Mouse (Mus musculus) bone marrow, adult 2 months (tissue): ENCODE measurements around the gene Srsf6.

Experiments used
- CTCF ChIP-seq: fragments of 200-500 bp; IDR thresholded peaks from 2 replicates; pipeline ENCODE4 v1.5.1; 2011; ENCODE audit warnings: low read length, control low read depth; ENCODE audit not compliant: control insufficient read depth, insufficient read depth
- POLR2A ChIP-seq: fragments of 200-500 bp; IDR thresholded peaks from 2 replicates; pipeline ENCODE4 v1.6.1; 2011; ENCODE audit warnings: low read depth, mild to moderate bottlenecking, control low read depth, low read length, borderline replicate concordance; ENCODE audit not compliant: control insufficient read depth

DNA sequence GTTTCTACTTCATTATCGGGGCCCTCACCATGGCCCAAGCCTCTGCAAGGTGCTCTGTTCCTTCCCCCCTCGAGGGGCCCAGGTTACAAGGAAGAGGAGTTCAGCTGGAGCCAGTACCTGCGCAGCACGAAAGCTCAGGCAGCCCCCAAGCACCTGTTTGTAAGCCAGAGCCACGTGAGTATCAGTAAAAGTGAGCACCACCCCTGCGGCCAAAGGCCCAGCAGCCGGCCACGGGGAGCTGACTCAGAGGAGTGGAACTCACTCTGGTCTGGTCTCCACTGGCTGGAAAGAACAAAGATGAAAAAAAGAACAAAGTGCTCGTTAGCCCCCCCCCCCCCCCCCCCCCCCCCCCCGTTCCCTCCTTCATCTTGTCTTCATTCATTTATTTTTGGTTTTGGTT lies 30.0 kb downstream of the Srsf6 start:
- TF ChIP-seq CTCF (no peak), POLR2A (no peak)
